Mouse (Mus musculus) embryonic facial prominence, embryonic 10.5 days (tissue): ENCODE results near the gene Glp2r. TPM values are rescaled to one million over a fixed set of nuclear protein-coding genes. Genes with fewer than 3 reads are reported as not detected.

Experiments
- polyA plus RNA-seq: library from polyadenylated mRNA; unstranded; fragments of >200 nt; fragmentation: Nextera tagmentation; extraction: Ambion mirVana; gene quantifications from 2 replicates; pipeline ENCODE4 v1.2.1, GENCODE M21; 2016

Gene Glp2r
- polyA plus RNA-seq, 1 experiment from 2014 or later, result not detected

Other genes with a start within 250 kb of the Glp2r start
- gene Rcvrn, start 75.8 kb downstream of the Glp2r start, polyA plus RNA-seq, result not detected in 2 replicates
- gene Gsg1l2, start 3.5 kb upstream of the Glp2r start, polyA plus RNA-seq, result not detected in 2 replicates
- not detected in 2 replicates for gene Dhrs7c, start 27.0 kb upstream of the Glp2r start, polyA plus RNA-seq
- gene Usp43, start 151.0 kb upstream of the Glp2r start, polyA plus RNA-seq, result 0.80 and 1.2 TPM in 2 replicates
- gene Cfap52, start 194.5 kb upstream of the Glp2r start, polyA plus RNA-seq, result 0.34 and 0.55 TPM in 2 replicates
- gene Stx8, start 195.0 kb upstream of the Glp2r start, polyA plus RNA-seq, result 44.7 and 44.8 TPM in 2 replicates